Mouse (Mus musculus) liver, embryonic 15.5 days (tissue): ENCODE measurements around the gene Otud7a. TPM values are rescaled to one million over a fixed set of nuclear protein-coding genes. Genes with fewer than 3 reads are reported as not detected.

Experiments used
- ATAC-seq: fragments of 200-750 bp; cut with Nextera tagmentation; 2 replicates; pipeline ENCODE4 v1.8.0; 2017; ENCODE audit warnings: moderate number of reproducible peaks, mild to moderate bottlenecking, moderate library complexity; ENCODE audit not compliant: insufficient read depth
- H3K27ac ChIP-seq: fragments of 300-500 bp; sonication (generic); replicated peaks from 2 replicates; pipeline ENCODE4 v1.5.1; 2015; ENCODE audit warnings: mild to moderate bottlenecking, inconsistent platforms
- H3K27me3 ChIP-seq: fragments of 300-500 bp; sonication (generic); 2 replicates; pipeline ENCODE4 v1.6.1; 2015; ENCODE audit warnings: mild to moderate bottlenecking, inconsistent platforms
- H3K36me3 ChIP-seq: fragments of 300-500 bp; sonication (generic); replicated peaks from 2 replicates; pipeline ENCODE4 v1.6.1; 2015; ENCODE audit warnings: moderate library complexity, mild to moderate bottlenecking, inconsistent platforms
- H3K4me1 ChIP-seq: fragments of 300-500 bp; sonication (generic); replicated peaks from 2 replicates; pipeline ENCODE4 v1.6.1; 2015; ENCODE audit warnings: inconsistent platforms
- H3K4me2 ChIP-seq: fragments of 300-500 bp; sonication (generic); 2 replicates; pipeline ENCODE4 v1.6.1; 2015; ENCODE audit warnings: moderate library complexity, mild to moderate bottlenecking, inconsistent platforms
- H3K4me3 ChIP-seq: fragments of 300-500 bp; sonication (generic); replicated peaks from 2 replicates; pipeline ENCODE4 v1.5.1; 2015; ENCODE audit warnings: mild to moderate bottlenecking, inconsistent platforms
- H3K9ac ChIP-seq: fragments of 300-500 bp; sonication (generic); 2 replicates; pipeline ENCODE4 v1.6.1; 2015; ENCODE audit warnings: moderate library complexity, mild to moderate bottlenecking, inconsistent platforms
- H3K9me3 ChIP-seq: fragments of 300-500 bp; sonication (generic); replicated peaks from 2 replicates; pipeline ENCODE4 v1.6.1; 2016; ENCODE audit warnings: inconsistent platforms
- WGBS: fragments of 180-500 bp; shearing (Covaris S2); methylation state at CpG from one replicate; pipeline ENCODE4 v1.1.7; 2015; ENCODE audit warnings: mixed read lengths; ENCODE audit not compliant: insufficient replicate concordance; 5-methylcytosine and 5-hydroxymethylcytosine counted together
- polyA plus RNA-seq: library from polyadenylated mRNA; unstranded; fragments of >200 nt; fragmentation: Nextera tagmentation; extraction: Ambion mirVana; gene quantifications from 2 replicates; pipeline ENCODE4 v1.2.1, GENCODE M21; 2015

The Otud7a gene
- polyA plus RNA-seq, 1 experiment from 2014 or later, result 0.03 TPM

GRCm38 (mm10) chr7:63789743-63790142, 345.2 kb downstream of the Otud7a start:
- 60% methylated on average over 5 of the region's 5 CpGs for WGBS
- no peak overlapping the region for H3K4me2 ChIP-seq
- H3K27me3 ChIP-seq, result no peaks in the 10 kb centered on the region
- H3K9me3 ChIP-seq, result no peaks in the 10 kb centered on the region
- no peaks in the 10 kb centered on the region for H3K4me1 ChIP-seq
- H3K9ac ChIP-seq, result no peak overlapping the region
- H3K36me3 ChIP-seq, result no peaks in the 10 kb centered on the region
- H3K4me3 ChIP-seq, result no peak overlapping the region
- ATAC-seq, result no peak
- H3K27ac ChIP-seq, result no peak overlapping the region

GRCm38 (mm10) chr7:63796001-63796632, 351.6 kb downstream of the Otud7a start:
- Histone ChIP-seq H3K27me3 (no peaks in the 10 kb centered on the region), H3K36me3 (no peaks in the 10 kb centered on the region), H3K4me2 (no peak overlapping the region), H3K27ac (no peak overlapping the region), H3K4me1 (no peaks in the 10 kb centered on the region), H3K4me3 (no peak overlapping the region), H3K9me3 (no peaks in the 10 kb centered on the region), H3K9ac (no peak overlapping the region)
- no peak for ATAC-seq
- 53% methylated on average over 8 of the region's 8 CpGs for WGBS

- no peak overlapping the region for H3K9ac ChIP-seq
- ATAC-seq, result no peak
- H3K27me3 ChIP-seq, result no peaks in the 10 kb centered on the region
- no peak overlapping the region for H3K27ac ChIP-seq
- no peaks in the 10 kb centered on the region for H3K4me1 ChIP-seq
- H3K4me3 ChIP-seq, result no peak overlapping the region
- WGBS, result 64% methylated on average over 3 of the region's 3 CpGs
- H3K4me2 ChIP-seq, result no peak overlapping the region
- no peaks in the 10 kb centered on the region for H3K9me3 ChIP-seq
- H3K36me3 ChIP-seq, result no peaks in the 10 kb centered on the region
Observed at GRCm38 (mm10) chr7:63798446-63798845, 353.9 kb downstream of the Otud7a start.

GRCm38 (mm10) chr7:63799304-63799703, 354.8 kb downstream of the Otud7a start:
- H3K27ac ChIP-seq, result no peak overlapping the region
- no peak overlapping the region for H3K4me3 ChIP-seq
- WGBS, result 61% methylated on average over 7 of the region's 7 CpGs
- H3K27me3 ChIP-seq, result no peaks in the 10 kb centered on the region
- ATAC-seq, result no peak
- no peaks in the 10 kb centered on the region for H3K36me3 ChIP-seq
- H3K9ac ChIP-seq, result no peak overlapping the region
- H3K4me1 ChIP-seq, result no peaks in the 10 kb centered on the region
- no peaks in the 10 kb centered on the region for H3K9me3 ChIP-seq
- no peak overlapping the region for H3K4me2 ChIP-seq

GRCm38 (mm10) chr7:63802751-63803150, 358.2 kb downstream of the Otud7a start:
- ATAC-seq, result no peak
- 75% methylated on average over 21 of the region's 21 CpGs for WGBS
- H3K4me1 ChIP-seq, result no peaks in the 10 kb centered on the region

More at GRCm38 (mm10) chr7:63802751-63803150, 358.2 kb downstream of the Otud7a start:
- Histone ChIP-seq H3K27me3 (no peaks in the 10 kb centered on the region), H3K4me2 (no peak overlapping the region), H3K9me3 (no peaks in the 10 kb centered on the region), H3K4me3 (no peak overlapping the region), H3K36me3 (no peaks in the 10 kb centered on the region), H3K9ac (no peak overlapping the region), H3K27ac (no peak overlapping the region)

Other genes starting within 250 kb of the Otud7a start
- gene Chrna7, start 232.2 kb upstream of the Otud7a start, polyA plus RNA-seq, result not detected in 2 replicates